Mouse (Mus musculus) midbrain, postnatal 0 days (tissue): Measurements from ENCODE around the gene Xirp1. TPM values are rescaled to one million over a fixed set of nuclear protein-coding genes. Genes with fewer than 3 reads are reported as not detected.
A peak's percentile ranks its signal among the peaks of the same experiment; 100 is the strongest.

Experiments
- ATAC-seq: fragments of 200-750 bp; cut with Nextera tagmentation; 2 replicates; pipeline ENCODE4 v1.8.0; 2017; ENCODE audit warnings: moderate number of reproducible peaks, mild to moderate bottlenecking, moderate TSS enrichment, moderate library complexity; ENCODE audit not compliant: low FRiP score
- DNase-seq: peaks from one replicate; pipeline ENCODE4 v3.0.0-alpha.2; 2015; ENCODE audit warnings: low spot score
- H3K27ac ChIP-seq: fragments of 300-500 bp; sonication (generic); 2 replicates; pipeline ENCODE4 v1.5.1; 2014; ENCODE audit warnings: low read depth, mild to moderate bottlenecking, low read length, mixed read lengths
- H3K27me3 ChIP-seq: fragments of 300-500 bp; sonication (generic); 2 replicates; pipeline ENCODE4 v1.6.1; 2014; ENCODE audit warnings: low read length, control low read depth, mixed read lengths; ENCODE audit not compliant: insufficient read depth
- H3K36me3 ChIP-seq: fragments of 300-500 bp; sonication (generic); 2 replicates; pipeline ENCODE4 v1.6.1; 2014; ENCODE audit warnings: low read length, control low read depth, mixed read lengths; ENCODE audit not compliant: insufficient read depth
- H3K4me1 ChIP-seq: fragments of 300-500 bp; sonication (generic); 2 replicates; pipeline ENCODE4 v1.6.1; 2014; ENCODE audit warnings: mild to moderate bottlenecking, control low read depth, antibody characterized with exemption, low read length, mixed read lengths; ENCODE audit not compliant: insufficient read depth
- H3K4me2 ChIP-seq: fragments of 300-500 bp; sonication (generic); 2 replicates; pipeline ENCODE4 v1.6.1; 2014; ENCODE audit warnings: low read depth, mild to moderate bottlenecking, low read length, mixed read lengths; ENCODE audit not compliant: poor library complexity, severe bottlenecking
- H3K4me3 ChIP-seq: fragments of 300-500 bp; sonication (generic); 2 replicates; pipeline ENCODE4 v1.5.1; 2014; ENCODE audit warnings: low read depth, mild to moderate bottlenecking, low read length, moderate library complexity
- H3K9ac ChIP-seq: fragments of 300-500 bp; sonication (generic); replicated peaks from 2 replicates; pipeline ENCODE4 v1.6.1; 2014; ENCODE audit warnings: mild to moderate bottlenecking, low read length, moderate library complexity, mixed read lengths; ENCODE audit not compliant: poor library complexity, severe bottlenecking
- H3K9me3 ChIP-seq: fragments of 300-500 bp; sonication (generic); 2 replicates; pipeline ENCODE4 v1.6.1; 2016; ENCODE audit warnings: low read length, control low read depth
- CTCF ChIP-seq: IDR thresholded peaks from 2 replicates; pipeline ENCODE4 v1.5.1; 2016; ENCODE audit warnings: antibody characterized with exemption, mild to moderate bottlenecking
- WGBS: fragments of 180-500 bp; shearing (Covaris S2); extraction: QIAGEN DNeasy Blood & Tissue Kit; methylation state at CpG from one replicate; pipeline ENCODE4 v1.1.7; 2014; 5-methylcytosine and 5-hydroxymethylcytosine counted together
- polyA plus RNA-seq: library from polyadenylated mRNA; unstranded; fragments of >200 nt; fragmentation: Nextera tagmentation; extraction: Ambion mirVana; gene quantifications from 2 replicates; pipeline ENCODE4 v1.2.1, GENCODE M21; 2015
- total RNA-seq: library from RNA; depleted of rRNA; stranded (reverse); fragments of >200 nt; gene quantifications from 2 replicates; pipeline ENCODE4 v1.2.3, GENCODE M21; 2014

The Xirp1 gene
- total and polyA plus RNA-seq, 2 experiments from 2014 or later: 0.05 TPM; not detected in 1

DNA sequence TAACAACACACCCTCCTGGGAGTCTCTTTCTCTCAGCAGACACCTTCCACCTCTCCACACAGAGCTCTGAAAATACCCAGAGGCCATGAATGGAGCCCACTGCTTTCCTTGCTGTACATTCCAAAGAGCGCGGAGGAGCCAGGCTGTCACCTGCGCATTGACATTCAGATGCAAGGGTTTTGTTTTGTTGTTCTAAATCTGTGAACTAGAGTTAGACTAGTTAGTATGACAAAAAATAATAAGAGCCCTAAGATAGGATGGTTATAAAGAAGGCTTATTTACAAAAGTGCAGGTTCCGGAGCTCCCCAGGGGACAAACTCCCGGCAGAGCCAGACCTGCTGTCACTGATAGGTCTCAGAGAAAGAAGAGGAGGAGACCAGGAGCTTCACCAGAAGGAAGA is 32.1 kb downstream of the Xirp1 start:
- WGBS: 15% methylated on average over 5 of the region's 5 CpGs
- Histone ChIP-seq H3K4me1 (no peaks in the 10 kb centered on the region), H3K4me2 (no peak overlapping the region), H3K4me3 (no peak overlapping the region), H3K27me3 (no peaks in the 10 kb centered on the region), H3K9me3 (no peaks in the 10 kb centered on the region), H3K27ac (no peak overlapping the region), H3K36me3 (no peaks in the 10 kb centered on the region), H3K9ac (no peak overlapping the region)
- DNase-seq (no peak), ATAC-seq (no peak)
- TF ChIP-seq CTCF: no peak

- TF ChIP-seq CTCF: no peak
- Histone ChIP-seq H3K4me3 (no peak overlapping the region), H3K4me1 (no peaks in the 10 kb centered on the region), H3K4me2 (no peak overlapping the region), H3K27me3 (peaks cover 2% of the 10 kb centered on the region), H3K36me3 (no peaks in the 10 kb centered on the region), H3K9me3 (no peaks in the 10 kb centered on the region), H3K27ac (no peak overlapping the region), H3K9ac (no peak overlapping the region)
- ATAC-seq (no peak), DNase-seq (no peak)
- 61% methylated on average over 7 of the region's 7 CpGs for WGBS
These were observed 35.1 kb downstream of the Xirp1 start for GRCm38 (mm10) chr9:119988304-119988703.

DNA sequence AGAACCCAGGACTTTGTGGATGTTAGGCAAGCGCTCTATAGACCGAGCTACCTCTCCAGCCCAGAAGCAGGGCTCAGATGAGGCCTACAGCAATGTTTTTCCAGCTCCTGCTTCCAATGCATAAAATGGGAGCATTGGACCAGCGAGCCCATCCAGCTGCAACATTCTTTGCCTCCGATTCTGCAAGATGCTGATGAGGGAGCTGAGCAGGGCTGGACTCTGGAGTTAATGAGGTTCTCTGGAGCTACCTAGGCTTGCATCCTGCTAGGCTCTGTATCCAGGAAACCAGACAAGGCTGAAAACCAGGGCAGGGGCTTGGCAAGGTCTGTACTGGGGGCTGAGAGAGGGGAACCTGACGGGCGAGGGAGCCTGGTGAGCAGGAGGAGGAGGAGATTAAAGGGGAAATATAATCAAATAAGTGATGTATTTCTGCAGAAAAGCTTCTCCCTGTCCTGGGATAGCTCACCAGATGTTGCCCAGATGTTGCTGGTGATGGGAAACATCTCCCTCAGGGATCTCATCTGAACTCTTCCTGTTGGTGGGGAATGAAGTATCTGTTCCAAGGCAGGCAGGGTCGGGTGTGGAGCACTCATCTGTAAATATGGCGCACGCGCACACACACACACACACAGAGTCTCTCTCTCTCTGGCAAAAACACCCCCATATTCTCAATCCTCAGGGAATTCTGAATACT is 37.4 kb downstream of the Xirp1 start:
- ATAC-seq (no peak), DNase-seq (no peak)
- Histone ChIP-seq H3K9me3 (no peaks in the 10 kb centered on the region), H3K4me1 (peaks cover 14% of the 10 kb centered on the region; the same call in 1 of the 2 replicates), H3K27me3 (peaks cover 7% of the 10 kb centered on the region), H3K4me3 (no peak overlapping the region), H3K9ac (no peak overlapping the region), H3K27ac (no peak overlapping the region), H3K36me3 (no peaks in the 10 kb centered on the region), H3K4me2 (no peak overlapping the region)
- 72% methylated on average over 10 of the region's 10 CpGs for WGBS
- TF ChIP-seq CTCF: no peak

- 11% methylated on average over 14 of the region's 14 CpGs for WGBS
These were observed 38.8 kb downstream of the Xirp1 start, which contains the start of gene Csrnp1 for GRCm38 (mm10) chr9:119984536-119985011. Gene Csrnp1, minus strand, starts transcription at chr9:119984658.

GRCm38 (mm10) chr9:119983585-119984535 is 39.5 kb downstream of the Xirp1 start:
- H3K4me2 ChIP-seq: peak overlapping the region; percentile 91
- peak overlapping the region; percentile 66 for H3K4me3 ChIP-seq
- peak overlapping the region; percentile 56 for H3K9ac ChIP-seq
- DNase-seq (peak; percentile 68), ATAC-seq (peak; percentile 47)
- H3K4me1 ChIP-seq: peaks cover 16% of the 10 kb centered on the region; the same call in 1 of the 2 replicates
- H3K9me3 ChIP-seq: no peaks in the 10 kb centered on the region
- under 1% methylated on average over 66 of the region's 79 CpGs for WGBS
- H3K27me3 ChIP-seq: peaks cover 7% of the 10 kb centered on the region
- H3K36me3 ChIP-seq: no peaks in the 10 kb centered on the region
- TF ChIP-seq CTCF: no peak
- H3K27ac ChIP-seq: no peak overlapping the region

More at GRCm38 (mm10) chr9:119984536-119985011, 38.8 kb downstream of the Xirp1 start, which contains the start of gene Csrnp1:
- no peak for TF ChIP-seq CTCF
- Histone ChIP-seq H3K9me3 (no peaks in the 10 kb centered on the region), H3K4me1 (peaks cover 16% of the 10 kb centered on the region; the same call in 1 of the 2 replicates), H3K27ac (no peak within 1 kb of the TSS), H3K27me3 (peaks cover 7% of the 10 kb centered on the region), H3K36me3 (no peaks in the 10 kb centered on the region), H3K4me3 (peak within 1 kb of the TSS; percentile 66), H3K9ac (peak within 1 kb of the TSS; percentile 56), H3K4me2 (peak within 1 kb of the TSS; percentile 91)
- ATAC-seq (no peak), DNase-seq (no peak)
